10 mouse cellular contexts compared by ENCODE assay signal in the genomic region with DNA sequence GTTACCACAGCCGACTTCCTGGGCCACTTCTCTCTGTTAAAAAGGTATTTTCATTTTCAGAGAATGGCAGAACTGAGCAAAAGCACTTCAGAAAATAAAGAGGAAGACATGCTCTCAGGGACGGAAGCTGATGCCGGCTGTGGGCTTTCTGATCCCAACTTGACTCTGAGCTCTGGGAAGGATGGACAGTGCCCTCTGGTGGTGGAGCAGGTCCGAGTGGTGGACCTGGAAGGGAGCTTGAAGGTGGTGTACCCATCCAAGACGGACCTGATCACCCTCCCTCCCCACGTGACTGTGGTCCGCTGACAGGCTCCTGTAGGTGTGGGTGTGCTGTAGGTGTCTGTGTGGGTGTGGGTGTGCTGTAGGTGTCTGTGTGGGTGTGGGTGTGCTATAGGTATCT. TPM values are rescaled to one million over a fixed set of nuclear protein-coding genes. Genes with fewer than 3 reads are reported as not detected.
DNase-seq lines count a peak whose midpoint lies in the region; ATAC-seq lines count a peak whose summit lies in the region.
"Had no signal": no experiment of that assay in that cellular context is flagged by ENCODE, and none has a peak within 500 bp of the region (broad histone marks: within the 10 kb centered on the region; RNA-seq: fewer than 3 reads in every experiment).

No protein-coding gene starts in this region.

- ATAC-seq in liver, embryonic 11.5 days (replicated peaks; ENCODE audit: low FRiP score) = no peak
- no peak for ATAC-seq in erythroid progenitor cell, adult 5-6 weeks (replicated peaks; ENCODE audit: low FRiP score, poor library complexity, severe bottlenecking)
- ATAC-seq: Patski had no signal

- no peak overlapping the region for H3K4me3 ChIP-seq in liver, embryonic 11.5 days (ENCODE audit: low read depth, low read length)
- H3K4me3 ChIP-seq: heart, embryonic 13.5 days had no signal

- peaks cover 27% of the 10 kb centered on the region for H3K4me1 ChIP-seq in liver, embryonic 11.5 days (replicated peaks; ENCODE audit: control insufficient read depth, insufficient read depth, low read length)

- no peaks in the 10 kb centered on the region for H3K9me3 ChIP-seq in liver, embryonic 11.5 days (ENCODE audit: control insufficient read depth, low read length)
- H3K9me3 ChIP-seq: heart, embryonic 13.5 days had no signal

- DNase-seq in cerebellum, postnatal 10 days = peak; percentile 62 to 64
- DNase-seq in cerebellum, adult 11-12 months = no peak
- peak; percentile 54 for DNase-seq in ovary, postnatal 36 days (ENCODE audit: low spot score)
- DNase-seq in ovary, postnatal 10 days (ENCODE audit: low spot score) = no peak
- peak; percentile 32 for DNase-seq in embryo, embryonic 10.5 days (ENCODE audit: low spot score)
- DNase-seq in liver, embryonic 11.5 days (ENCODE audit: low spot score) = no peak
- peak; percentile 64 to 82 for DNase-seq in spleen, postnatal 4 days (ENCODE audit: low spot score in 2 of 2)

- 72% methylated on average over 7 of the region's 7 CpGs for WGBS in liver, embryonic 11.5 days

- peaks cover 66% of the 10 kb centered on the region for H3K36me3 ChIP-seq in liver, embryonic 11.5 days (ENCODE audit: control insufficient read depth, insufficient read depth, low read length)

- no peak overlapping the region for H3K9ac ChIP-seq in liver, embryonic 11.5 days (ENCODE audit: low read depth, low read length)
- H3K9ac ChIP-seq: heart, embryonic 13.5 days had no signal

- H3K27me3 ChIP-seq in liver, embryonic 11.5 days (replicated peaks; ENCODE audit: control insufficient read depth, insufficient read depth, low read length) = no peaks in the 10 kb centered on the region
- H3K27me3 ChIP-seq: heart, embryonic 13.5 days; Patski had no signal

- 0 out of 2 replicates have a peak overlapping the region, but pooled peaks have one; percentile 29 for H3K27ac ChIP-seq in liver, embryonic 11.5 days (ENCODE audit: low read depth, low read length)
- H3K27ac ChIP-seq: heart, embryonic 13.5 days had no signal

- no peak overlapping the region for H3K4me2 ChIP-seq in liver, embryonic 11.5 days
- H3K4me2 ChIP-seq: heart, embryonic 13.5 days had no signal

RNA-seq across cellular contexts. Expression of a gene that starts 6.5 kb away (rescaled TPM):
- polyA plus RNA-seq in liver, embryonic 11.5 days (2014; fragmentation: Nextera tagmentation; extraction: Ambion mirVana) = 414 and 426 TPM in 2 replicates
- 62.0 and 72.9 TPM in 2 replicates for total RNA-seq in erythroid progenitor cell, adult 5-6 weeks (2015; ENCODE audit: low replicate concordance)
- 26.7 and 39.6 TPM in 2 replicates for total RNA-seq in erythroid progenitor cell, adult 5-6 weeks (2017; ENCODE audit: low replicate concordance)

RNA-seq across cellular contexts. Expression of a gene that starts 8.0 kb away (rescaled TPM):
- 20.3 and 22.5 TPM in 2 replicates for polyA plus RNA-seq in liver, embryonic 11.5 days (2014; fragmentation: Nextera tagmentation; extraction: Ambion mirVana)
- total RNA-seq in erythroid progenitor cell, adult 5-6 weeks (2015; ENCODE audit: low replicate concordance) = 11.5 and 13.8 TPM in 2 replicates
- total RNA-seq in erythroid progenitor cell, adult 5-6 weeks (2017; ENCODE audit: low replicate concordance) = 53.3 and 61.0 TPM in 2 replicates

RNA-seq across cellular contexts. Expression of a gene that starts 22.9 kb away (rescaled TPM):
- polyA plus RNA-seq in liver, embryonic 11.5 days (2014; fragmentation: Nextera tagmentation; extraction: Ambion mirVana) = 0.08 TPM in 1 of 2 replicates, not detected in the other
- total RNA-seq in erythroid progenitor cell, adult 5-6 weeks (2015; ENCODE audit: low replicate concordance) = not detected in 2 replicates
- total RNA-seq in erythroid progenitor cell, adult 5-6 weeks (2017; ENCODE audit: low replicate concordance) = not detected in 2 replicates
- polyA plus RNA-seq: heart, embryonic 13.5 days had no signal

RNA-seq across cellular contexts. Expression of a gene that starts 44.6 kb away (rescaled TPM):
- polyA plus RNA-seq in liver, embryonic 11.5 days (2014; fragmentation: Nextera tagmentation; extraction: Ambion mirVana) = 14.3 and 15.8 TPM in 2 replicates
- 5.0 and 7.9 TPM in 2 replicates for total RNA-seq in erythroid progenitor cell, adult 5-6 weeks (2015; ENCODE audit: low replicate concordance)
- 11.6 and 13.8 TPM in 2 replicates for total RNA-seq in erythroid progenitor cell, adult 5-6 weeks (2017; ENCODE audit: low replicate concordance)

RNA-seq across cellular contexts. Expression of a gene that starts 44.6 kb away (rescaled TPM):
- polyA plus RNA-seq in liver, embryonic 11.5 days (2014; fragmentation: Nextera tagmentation; extraction: Ambion mirVana) = 17.2 and 18.5 TPM in 2 replicates
- total RNA-seq in erythroid progenitor cell, adult 5-6 weeks (2015; ENCODE audit: low replicate concordance) = 5.0 and 10.8 TPM in 2 replicates
- 3.3 and 7.1 TPM in 2 replicates for total RNA-seq in erythroid progenitor cell, adult 5-6 weeks (2017; ENCODE audit: low replicate concordance)

Comparison
In these comparisons a context has a peak if more than half of its experiments do, and no peak if none do; other contexts are left out.
1. DNase-seq: peak in cerebellum, postnatal 10 days (2 of 2), ovary, postnatal 36 days (single experiment), embryo, embryonic 10.5 days (single experiment) and spleen, postnatal 4 days (2 of 2); none in cerebellum, adult 11-12 months (single experiment), ovary, postnatal 10 days (single experiment) and liver, embryonic 11.5 days (single experiment).